Mouse (Mus musculus): ENCODE measurements around the gene Trappc2. TPM values are rescaled to one million over a fixed set of nuclear protein-coding genes. Genes with fewer than 3 reads are reported as not detected.

Gene Trappc2
- polyA plus RNA-seq, 1 experiment from 2014 or later = 38.4 TPM

- H3K27ac ChIP-seq (ENCODE audit: low read depth, low read length) = no peak overlapping the region
- H3K4me3 ChIP-seq (ENCODE audit: low read depth, low read length) = no peak overlapping the region
- H3K27me3 ChIP-seq (ENCODE audit: control insufficient read depth, insufficient read depth, low read length) = no peaks in the 10 kb centered on the region
- no peak overlapping the region for H3K9ac ChIP-seq (ENCODE audit: low read depth, low read length)
- H3K4me2 ChIP-seq = no peak overlapping the region
- H3K9me3 ChIP-seq (replicated peaks; ENCODE audit: control insufficient read depth, low read length) = no peaks in the 10 kb centered on the region
- 88% methylated on average over 1 of the region's 1 CpGs for WGBS (ENCODE audit: insufficient replicate concordance)
- no peak for ATAC-seq (replicated peaks; ENCODE audit: insufficient number of reproducible peaks, low FRiP score, low TSS enrichment)
- no peaks in the 10 kb centered on the region for H3K36me3 ChIP-seq (ENCODE audit: control insufficient read depth, insufficient read depth, low read length)
- H3K4me1 ChIP-seq (ENCODE audit: control insufficient read depth, insufficient read depth, low read length) = no peaks in the 10 kb centered on the region
Observed at GRCm38 (mm10) chrX:166455525-166455924, 15.2 kb downstream of the Trappc2 start.

DNA sequence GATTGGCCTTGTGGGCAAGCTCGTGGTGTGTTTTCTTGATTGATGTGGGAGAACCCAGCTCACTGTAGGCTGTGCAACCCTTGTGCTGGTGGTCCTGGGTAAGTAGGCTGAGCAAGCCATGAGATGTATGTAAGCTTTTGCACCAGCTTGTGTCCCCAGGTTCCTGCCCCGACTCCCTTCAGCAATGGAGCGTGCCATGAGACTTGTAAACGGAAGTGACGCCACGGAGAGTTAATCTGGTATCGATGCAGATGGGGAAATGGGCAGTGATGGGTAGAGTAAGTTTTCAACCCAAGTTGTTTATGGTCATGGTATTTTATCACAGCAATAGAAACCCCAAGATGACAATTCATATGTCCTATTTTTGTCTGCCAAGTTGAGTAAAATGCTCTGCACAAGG, 27.9 kb downstream of the Trappc2 start:
- Histone ChIP-seq H3K4me3 (ENCODE audit: low read depth, low read length) (no peak overlapping the region), H3K27me3 (ENCODE audit: control insufficient read depth, insufficient read depth, low read length) (no peaks in the 10 kb centered on the region), H3K4me2 (no peak overlapping the region), H3K9ac (ENCODE audit: low read depth, low read length) (no peak overlapping the region), H3K4me1 (ENCODE audit: control insufficient read depth, insufficient read depth, low read length) (no peaks in the 10 kb centered on the region), H3K36me3 (ENCODE audit: control insufficient read depth, insufficient read depth, low read length) (no peaks in the 10 kb centered on the region), H3K9me3 (replicated peaks; ENCODE audit: control insufficient read depth, low read length) (no peaks in the 10 kb centered on the region), H3K27ac (ENCODE audit: low read depth, low read length) (no peak overlapping the region)
- WGBS (ENCODE audit: insufficient replicate concordance) = 89% methylated on average over 7 of the region's 7 CpGs
- ATAC-seq (replicated peaks; ENCODE audit: insufficient number of reproducible peaks, low FRiP score, low TSS enrichment) = no peak

DNA sequence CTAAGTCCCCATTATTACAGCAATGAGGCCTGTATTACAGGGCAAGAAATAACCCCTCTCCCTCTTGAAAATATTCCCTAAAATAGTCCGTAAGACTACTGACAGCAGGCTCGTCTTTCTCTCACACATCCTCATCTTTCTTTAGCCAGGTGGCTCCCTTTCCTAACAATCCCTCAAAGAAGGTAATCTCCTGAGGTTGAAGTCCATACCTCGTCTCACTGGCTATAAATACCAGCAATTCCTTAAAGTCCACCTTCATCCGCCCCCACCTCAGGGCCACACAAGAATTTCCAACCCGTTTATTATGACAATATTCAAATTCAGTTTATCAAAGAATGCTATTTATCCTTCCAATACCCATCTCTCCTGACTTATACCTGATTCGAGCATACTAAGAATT, 32.2 kb downstream of the Trappc2 start:
- Histone ChIP-seq H3K27ac (ENCODE audit: low read depth, low read length) (no peak overlapping the region), H3K9me3 (replicated peaks; ENCODE audit: control insufficient read depth, low read length) (no peaks in the 10 kb centered on the region), H3K36me3 (ENCODE audit: control insufficient read depth, insufficient read depth, low read length) (no peaks in the 10 kb centered on the region), H3K9ac (ENCODE audit: low read depth, low read length) (no peak overlapping the region), H3K4me1 (ENCODE audit: control insufficient read depth, insufficient read depth, low read length) (no peaks in the 10 kb centered on the region), H3K27me3 (ENCODE audit: control insufficient read depth, insufficient read depth, low read length) (no peaks in the 10 kb centered on the region), H3K4me2 (no peak overlapping the region), H3K4me3 (ENCODE audit: low read depth, low read length) (no peak overlapping the region)
- ATAC-seq (replicated peaks; ENCODE audit: insufficient number of reproducible peaks, low FRiP score, low TSS enrichment) = no peak
- WGBS (ENCODE audit: insufficient replicate concordance) = 75% methylated on average over 6 of the region's 6 CpGs

DNA sequence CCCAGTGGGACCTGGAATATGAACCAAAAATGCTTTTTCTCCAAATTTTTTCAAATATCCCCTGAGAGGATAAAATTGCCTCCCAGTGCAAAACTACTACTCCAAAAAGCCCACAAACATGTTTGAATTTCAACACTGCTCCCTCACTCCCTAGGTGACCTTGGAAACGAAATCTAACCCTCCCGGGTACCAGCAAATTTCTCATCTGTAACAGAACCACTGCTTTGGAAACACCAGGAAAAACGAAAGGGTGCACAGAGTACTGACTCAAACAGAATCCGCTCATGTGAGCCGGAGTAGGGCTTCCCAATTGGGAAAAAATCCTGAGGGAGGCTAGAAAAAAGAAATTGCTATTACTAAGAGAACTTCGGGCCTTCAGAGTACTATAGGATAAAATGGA, 37.0 kb downstream of the Trappc2 start:
- Histone ChIP-seq H3K4me3 (ENCODE audit: low read depth, low read length) (no peak overlapping the region), H3K4me2 (no peak overlapping the region)
- 80% methylated on average over 6 of the region's 6 CpGs for WGBS (ENCODE audit: insufficient replicate concordance)

GRCm38 (mm10) chrX:166478631-166479364, 38.4 kb downstream of the Trappc2 start:
- Histone ChIP-seq H3K9me3 (replicated peaks; ENCODE audit: control insufficient read depth, low read length) (no peaks in the 10 kb centered on the region), H3K36me3 (ENCODE audit: control insufficient read depth, insufficient read depth, low read length) (no peaks in the 10 kb centered on the region), H3K27ac (ENCODE audit: low read depth, low read length) (peak overlapping the region; percentile 64; the same call in 1 of the 2 replicates), H3K4me1 (ENCODE audit: control insufficient read depth, insufficient read depth, low read length) (no peaks in the 10 kb centered on the region), H3K27me3 (ENCODE audit: control insufficient read depth, insufficient read depth, low read length) (no peaks in the 10 kb centered on the region), H3K9ac (ENCODE audit: low read depth, low read length) (peak overlapping the region; percentile 77), H3K4me3 (ENCODE audit: low read depth, low read length) (peak overlapping the region; percentile 61), H3K4me2 (peak overlapping the region; percentile 70)
- WGBS (ENCODE audit: insufficient replicate concordance) = 15% methylated on average over 28 of the region's 28 CpGs
- 0 out of 2 replicates have a peak, but pooled peaks have one; percentile 12 for ATAC-seq (replicated peaks; ENCODE audit: insufficient number of reproducible peaks, low FRiP score, low TSS enrichment)

More for the DNA sequence above, 37.0 kb downstream of the Trappc2 start:
- no peaks in the 10 kb centered on the region for H3K36me3 ChIP-seq (ENCODE audit: control insufficient read depth, insufficient read depth, low read length)
- H3K9me3 ChIP-seq (replicated peaks; ENCODE audit: control insufficient read depth, low read length) = no peaks in the 10 kb centered on the region
- no peak for ATAC-seq (replicated peaks; ENCODE audit: insufficient number of reproducible peaks, low FRiP score, low TSS enrichment)
- H3K9ac ChIP-seq (ENCODE audit: low read depth, low read length) = no peak overlapping the region
- no peak overlapping the region for H3K27ac ChIP-seq (ENCODE audit: low read depth, low read length)
- no peaks in the 10 kb centered on the region for H3K4me1 ChIP-seq (ENCODE audit: control insufficient read depth, insufficient read depth, low read length)
- H3K27me3 ChIP-seq (ENCODE audit: control insufficient read depth, insufficient read depth, low read length) = no peaks in the 10 kb centered on the region

DNA sequence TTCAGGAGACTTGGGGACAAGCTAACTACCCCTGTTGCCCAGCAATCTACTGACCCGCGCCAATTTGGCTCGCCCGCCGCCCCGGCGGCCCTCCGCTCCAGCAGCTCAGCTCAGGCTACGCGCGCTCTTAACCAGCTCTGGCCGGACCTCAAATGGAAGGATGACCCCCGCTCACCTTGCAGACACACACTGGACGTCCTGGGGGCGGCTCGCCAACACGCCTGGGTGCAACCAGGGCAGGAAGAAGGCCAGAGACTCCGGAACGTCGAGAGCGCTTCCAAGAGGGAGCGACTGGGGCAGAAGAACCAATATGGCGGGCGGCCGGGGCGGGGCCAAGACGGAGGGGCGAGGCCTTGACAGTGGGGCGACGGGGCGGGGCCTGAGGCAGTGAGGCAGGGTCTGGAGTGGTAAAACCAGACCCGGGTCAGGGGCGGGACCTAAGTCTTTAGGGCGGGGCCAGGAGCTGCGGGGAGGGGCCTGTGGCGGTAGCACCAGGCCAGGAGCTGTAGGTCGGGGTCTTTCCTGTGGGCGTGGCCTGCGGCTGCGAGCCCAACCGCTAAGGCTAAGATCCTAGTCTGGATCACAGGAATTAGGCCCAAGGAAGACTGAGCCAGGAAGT, 39.1 kb downstream of the Trappc2 start, which contains the start of gene Rab9:
Gene Rab9, minus strand, starts transcription at position 503 of the 619 bp plus-strand sequence.
- WGBS (ENCODE audit: insufficient replicate concordance) = 12% methylated on average over 34 of the region's 41 CpGs
- no peaks in the 10 kb centered on the region for H3K36me3 ChIP-seq (ENCODE audit: control insufficient read depth, insufficient read depth, low read length)

DNA sequence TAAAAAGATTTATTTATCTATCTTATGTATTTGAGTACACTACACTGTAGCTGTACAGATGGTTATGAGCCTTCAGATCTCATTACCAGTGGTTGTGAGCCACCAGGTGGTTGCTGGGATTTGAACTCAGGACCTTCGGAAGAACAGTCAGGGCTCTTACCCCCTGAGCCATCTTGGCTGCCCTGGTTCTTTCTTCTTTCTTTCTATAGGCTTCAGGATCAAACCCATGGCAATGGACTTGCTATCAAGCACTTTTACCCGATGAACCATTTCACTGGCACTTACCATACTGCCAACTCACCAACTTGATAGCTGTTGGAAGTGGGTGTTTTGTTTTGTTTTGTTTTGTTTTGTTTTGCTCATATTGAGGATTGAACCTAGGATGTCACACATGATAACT, 54.7 kb downstream of the Trappc2 start:
- H3K9me3 ChIP-seq (replicated peaks; ENCODE audit: control insufficient read depth, low read length) = no peaks in the 10 kb centered on the region
- H3K27ac ChIP-seq (ENCODE audit: low read depth, low read length) = no peak overlapping the region
- H3K4me3 ChIP-seq (ENCODE audit: low read depth, low read length) = no peak overlapping the region
- H3K4me2 ChIP-seq = no peak overlapping the region
- H3K36me3 ChIP-seq (ENCODE audit: control insufficient read depth, insufficient read depth, low read length) = no peaks in the 10 kb centered on the region
- H3K9ac ChIP-seq (ENCODE audit: low read depth, low read length) = no peak overlapping the region
- H3K27me3 ChIP-seq (ENCODE audit: control insufficient read depth, insufficient read depth, low read length) = no peaks in the 10 kb centered on the region
- WGBS (ENCODE audit: insufficient replicate concordance) = 81% methylated on average over 2 of the region's 2 CpGs
- no peaks in the 10 kb centered on the region for H3K4me1 ChIP-seq (ENCODE audit: control insufficient read depth, insufficient read depth, low read length)
- no peak for ATAC-seq (replicated peaks; ENCODE audit: insufficient number of reproducible peaks, low FRiP score, low TSS enrichment)

More for the DNA sequence above, 39.1 kb downstream of the Trappc2 start, which contains the start of gene Rab9:
- peak within 1 kb of the TSS; percentile 61 for H3K4me3 ChIP-seq (ENCODE audit: low read depth, low read length)
- H3K4me1 ChIP-seq (ENCODE audit: control insufficient read depth, insufficient read depth, low read length) = no peaks in the 10 kb centered on the region
- H3K9ac ChIP-seq (ENCODE audit: low read depth, low read length) = peak within 1 kb of the TSS; percentile 77
- H3K4me2 ChIP-seq = peak within 1 kb of the TSS; percentile 70
- peak within 1 kb of the TSS; percentile 64; the same call in 1 of the 2 replicates for H3K27ac ChIP-seq (ENCODE audit: low read depth, low read length)
- peak; percentile 99 for ATAC-seq (replicated peaks; ENCODE audit: insufficient number of reproducible peaks, low FRiP score, low TSS enrichment)
- no peaks in the 10 kb centered on the region for H3K27me3 ChIP-seq (ENCODE audit: control insufficient read depth, insufficient read depth, low read length)
- no peaks in the 10 kb centered on the region for H3K9me3 ChIP-seq (replicated peaks; ENCODE audit: control insufficient read depth, low read length)

GRCm38 (mm10) chrX:166497771-166498170, 57.4 kb downstream of the Trappc2 start:
- H3K9me3 ChIP-seq (replicated peaks; ENCODE audit: control insufficient read depth, low read length) = no peaks in the 10 kb centered on the region
- no peaks in the 10 kb centered on the region for H3K27me3 ChIP-seq (ENCODE audit: control insufficient read depth, insufficient read depth, low read length)
- no peak overlapping the region for H3K27ac ChIP-seq (ENCODE audit: low read depth, low read length)
- H3K9ac ChIP-seq (ENCODE audit: low read depth, low read length) = no peak overlapping the region
- no peaks in the 10 kb centered on the region for H3K36me3 ChIP-seq (ENCODE audit: control insufficient read depth, insufficient read depth, low read length)
- WGBS (ENCODE audit: insufficient replicate concordance) = 65% methylated on average over 4 of the region's 4 CpGs
- no peak overlapping the region for H3K4me3 ChIP-seq (ENCODE audit: low read depth, low read length)
- no peak overlapping the region for H3K4me2 ChIP-seq
- no peaks in the 10 kb centered on the region for H3K4me1 ChIP-seq (ENCODE audit: control insufficient read depth, insufficient read depth, low read length)
- no peak for ATAC-seq (replicated peaks; ENCODE audit: insufficient number of reproducible peaks, low FRiP score, low TSS enrichment)
